Mouse (Mus musculus): ENCODE measurements around the gene P2ry10.

- no peak for TF ChIP-seq GATA1 (IDR thresholded peaks at IDR 0.05; ENCODE audit: borderline replicate concordance, low read length)
- no peak for TF ChIP-seq FLI1 (IDR thresholded peaks at IDR 0.05; ENCODE audit: low read length)
These were observed at the start of gene P2ry10 for GRCm38 (mm10) chrX:107088177-107088576.
